Mouse (Mus musculus): ENCODE measurements around the gene Dffa.

DNA sequence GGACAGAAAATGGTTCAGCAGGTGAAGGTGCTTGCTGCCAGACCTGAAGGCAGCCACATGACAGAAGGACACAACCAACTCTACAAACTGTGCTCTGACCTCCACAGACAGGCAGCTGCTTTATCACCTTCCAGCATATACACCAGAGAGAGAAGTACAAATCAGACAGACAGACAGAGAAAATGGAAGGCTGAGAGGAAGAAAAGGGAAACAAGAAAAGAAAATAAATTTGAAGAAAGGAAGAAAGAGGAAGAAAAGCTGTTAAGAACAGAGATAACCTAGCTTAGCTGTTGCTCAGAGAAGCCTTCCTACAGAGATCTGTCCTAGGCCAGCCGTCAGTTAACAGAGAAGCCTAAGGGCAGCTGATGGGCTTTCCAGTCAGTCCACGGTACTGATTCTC is 55.3 kb downstream of the Dffa start:
- TF ChIP-seq EP300 (IDR thresholded peaks at IDR 0.05; ENCODE audit: low read depth) (no peak), CTCF (IDR thresholded peaks at IDR 0.05; ENCODE audit: low read depth) (no peak)

Data from liver, embryonic 14.5 days (tissue).